Mouse (Mus musculus): ENCODE data around the gene Ptpdc1.

- TF ChIP-seq EP300 (IDR thresholded peaks at IDR 0.05; ENCODE audit: low read depth), result no peak
- TF ChIP-seq CTCF (IDR thresholded peaks at IDR 0.05; ENCODE audit: low read depth), result no peak
These were observed 46.9 kb upstream of the Ptpdc1 start for GRCm38 (mm10) chr13:48672312-48672840.

All from liver, postnatal 0 days (tissue).